Mouse (Mus musculus): ENCODE measurements around the gene Hs2st1. TPM values are rescaled to one million over a fixed set of nuclear protein-coding genes. Genes with fewer than 3 reads are reported as not detected.

Gene Hs2st1
- polyA plus RNA-seq, 1 experiment from 2014 or later: 12.1 TPM

- 92% methylated on average over 10 of the region's 10 CpGs for WGBS
These were observed 137.8 kb downstream of the Hs2st1 start for GRCm38 (mm10) chr3:144432143-144432577.

GRCm38 (mm10) chr3:144428514-144429431 lies 141.2 kb downstream of the Hs2st1 start:
- Histone ChIP-seq H3K27me3 (replicated peaks; ENCODE audit: control insufficient read depth, insufficient read depth, low read length) (no peaks in the 10 kb centered on the region), H3K4me2 (ENCODE audit: low read length) (no peak overlapping the region), H3K27ac (ENCODE audit: low read depth, low read length) (peak overlapping the region; percentile 20; the same call in 1 of the 2 replicates), H3K9me3 (ENCODE audit: control insufficient read depth, low read length) (no peaks in the 10 kb centered on the region), H3K9ac (ENCODE audit: low read depth, low read length) (no peak overlapping the region), H3K4me3 (ENCODE audit: low read length) (no peak overlapping the region), H3K4me1 (ENCODE audit: control insufficient read depth, insufficient read depth, low read depth, low read length) (no peaks in the 10 kb centered on the region; the same call in 1 of the 2 replicates), H3K36me3 (ENCODE audit: control insufficient read depth, insufficient read depth, low read length) (no peaks in the 10 kb centered on the region)
- WGBS: 56% methylated on average over 8 of the region's 8 CpGs
- ATAC-seq: peak; percentile 53

More at GRCm38 (mm10) chr3:144432143-144432577, 137.8 kb downstream of the Hs2st1 start:
- Histone ChIP-seq H3K4me3 (ENCODE audit: low read length) (no peak overlapping the region), H3K36me3 (ENCODE audit: control insufficient read depth, insufficient read depth, low read length) (no peaks in the 10 kb centered on the region), H3K27me3 (replicated peaks; ENCODE audit: control insufficient read depth, insufficient read depth, low read length) (no peaks in the 10 kb centered on the region), H3K9me3 (ENCODE audit: control insufficient read depth, low read length) (no peaks in the 10 kb centered on the region), H3K4me2 (ENCODE audit: low read length) (no peak overlapping the region), H3K27ac (ENCODE audit: low read depth, low read length) (no peak overlapping the region), H3K4me1 (ENCODE audit: control insufficient read depth, insufficient read depth, low read depth, low read length) (no peaks in the 10 kb centered on the region), H3K9ac (ENCODE audit: low read depth, low read length) (no peak overlapping the region)
- ATAC-seq: no peak

- H3K27ac ChIP-seq (ENCODE audit: low read depth, low read length): peak overlapping the region; percentile 9; the same call in 1 of the 2 replicates
- H3K9me3 ChIP-seq (ENCODE audit: control insufficient read depth, low read length): no peaks in the 10 kb centered on the region
- no peak overlapping the region for H3K9ac ChIP-seq (ENCODE audit: low read depth, low read length)
- H3K4me2 ChIP-seq (ENCODE audit: low read length): no peak overlapping the region
- 0 out of 2 replicates have a peak, but pooled peaks have one; percentile 15 for ATAC-seq
- H3K27me3 ChIP-seq (replicated peaks; ENCODE audit: control insufficient read depth, insufficient read depth, low read length): no peaks in the 10 kb centered on the region
- H3K4me3 ChIP-seq (ENCODE audit: low read length): no peak overlapping the region
- no peaks in the 10 kb centered on the region for H3K36me3 ChIP-seq (ENCODE audit: control insufficient read depth, insufficient read depth, low read length)
- 82% methylated on average over 4 of the region's 4 CpGs for WGBS
- peaks cover 7% of the 10 kb centered on the region; the same call in 1 of the 2 replicates for H3K4me1 ChIP-seq (ENCODE audit: control insufficient read depth, insufficient read depth, low read depth, low read length)
These were observed 144.9 kb downstream of the Hs2st1 start for GRCm38 (mm10) chr3:144425041-144425448.

- H3K4me1 ChIP-seq (ENCODE audit: control insufficient read depth, insufficient read depth, low read depth, low read length): peaks cover 7% of the 10 kb centered on the region; the same call in 1 of the 2 replicates
- H3K4me3 ChIP-seq (ENCODE audit: low read length): no peak overlapping the region
- no peak overlapping the region for H3K27ac ChIP-seq (ENCODE audit: low read depth, low read length)
- no peaks in the 10 kb centered on the region; the same call in 1 of the 2 replicates for H3K27me3 ChIP-seq (replicated peaks; ENCODE audit: control insufficient read depth, insufficient read depth, low read length)
- peak; percentile 41 for ATAC-seq
- no peak overlapping the region for H3K4me2 ChIP-seq (ENCODE audit: low read length)
- no peaks in the 10 kb centered on the region for H3K36me3 ChIP-seq (ENCODE audit: control insufficient read depth, insufficient read depth, low read length)
- 38% methylated on average over 7 of the region's 7 CpGs for WGBS
- H3K9ac ChIP-seq (ENCODE audit: low read depth, low read length): no peak overlapping the region
- H3K9me3 ChIP-seq (ENCODE audit: control insufficient read depth, low read length): no peaks in the 10 kb centered on the region
These were observed 148.4 kb downstream of the Hs2st1 start for GRCm38 (mm10) chr3:144421404-144422180.

- Histone ChIP-seq H3K9me3 (ENCODE audit: control insufficient read depth, low read length) (no peaks in the 10 kb centered on the region), H3K9ac (ENCODE audit: low read depth, low read length) (no peak overlapping the region), H3K36me3 (ENCODE audit: control insufficient read depth, insufficient read depth, low read length) (no peaks in the 10 kb centered on the region), H3K27me3 (replicated peaks; ENCODE audit: control insufficient read depth, insufficient read depth, low read length) (no peaks in the 10 kb centered on the region; the same call in 1 of the 2 replicates), H3K27ac (ENCODE audit: low read depth, low read length) (no peak overlapping the region), H3K4me1 (ENCODE audit: control insufficient read depth, insufficient read depth, low read depth, low read length) (peaks cover 12% of the 10 kb centered on the region), H3K4me3 (ENCODE audit: low read length) (no peak overlapping the region), H3K4me2 (ENCODE audit: low read length) (no peak overlapping the region)
- 45% methylated on average over 7 of the region's 7 CpGs for WGBS
- no peak for ATAC-seq
These were observed 156.2 kb downstream of the Hs2st1 start for GRCm38 (mm10) chr3:144413821-144414220.

GRCm38 (mm10) chr3:144412538-144413272 lies 157.3 kb downstream of the Hs2st1 start:
- Histone ChIP-seq H3K27me3 (replicated peaks; ENCODE audit: control insufficient read depth, insufficient read depth, low read length) (no peaks in the 10 kb centered on the region), H3K4me1 (ENCODE audit: control insufficient read depth, insufficient read depth, low read depth, low read length) (peaks cover 12% of the 10 kb centered on the region), H3K4me3 (ENCODE audit: low read length) (0 out of 2 replicates have a peak overlapping the region, but pooled peaks have one; percentile 14), H3K9me3 (ENCODE audit: control insufficient read depth, low read length) (no peaks in the 10 kb centered on the region), H3K27ac (ENCODE audit: low read depth, low read length) (no peak overlapping the region), H3K36me3 (ENCODE audit: control insufficient read depth, insufficient read depth, low read length) (no peaks in the 10 kb centered on the region), H3K9ac (ENCODE audit: low read depth, low read length) (peak overlapping the region; percentile 51; the same call in 1 of the 2 replicates), H3K4me2 (ENCODE audit: low read length) (peak overlapping the region; percentile 44)
- 4% methylated on average over 10 of the region's 10 CpGs for WGBS
- ATAC-seq: peak; percentile 59

GRCm38 (mm10) chr3:144411650-144412278 lies 158.2 kb downstream of the Hs2st1 start:
- H3K4me3 ChIP-seq (ENCODE audit: low read length): no peak overlapping the region
- H3K9ac ChIP-seq (ENCODE audit: low read depth, low read length): no peak overlapping the region
- no peak overlapping the region for H3K27ac ChIP-seq (ENCODE audit: low read depth, low read length)
- no peaks in the 10 kb centered on the region for H3K9me3 ChIP-seq (ENCODE audit: control insufficient read depth, low read length)
- H3K4me1 ChIP-seq (ENCODE audit: control insufficient read depth, insufficient read depth, low read depth, low read length): peaks cover 12% of the 10 kb centered on the region
- ATAC-seq: no peak
- WGBS: 8% methylated on average over 8 of the region's 8 CpGs
- H3K4me2 ChIP-seq (ENCODE audit: low read length): no peak overlapping the region
- no peaks in the 10 kb centered on the region for H3K36me3 ChIP-seq (ENCODE audit: control insufficient read depth, insufficient read depth, low read length)
- no peaks in the 10 kb centered on the region for H3K27me3 ChIP-seq (replicated peaks; ENCODE audit: control insufficient read depth, insufficient read depth, low read length)

GRCm38 (mm10) chr3:144411051-144411542 lies 158.9 kb downstream of the Hs2st1 start:
- H3K4me2 ChIP-seq (ENCODE audit: low read length): no peak overlapping the region
- H3K4me3 ChIP-seq (ENCODE audit: low read length): no peak overlapping the region
- no peaks in the 10 kb centered on the region for H3K27me3 ChIP-seq (replicated peaks; ENCODE audit: control insufficient read depth, insufficient read depth, low read length)
- H3K9me3 ChIP-seq (ENCODE audit: control insufficient read depth, low read length): no peaks in the 10 kb centered on the region
- peak; percentile 40; the same call in 1 of the 2 replicates for ATAC-seq
- no peak overlapping the region for H3K27ac ChIP-seq (ENCODE audit: low read depth, low read length)
- no peaks in the 10 kb centered on the region for H3K36me3 ChIP-seq (ENCODE audit: control insufficient read depth, insufficient read depth, low read length)
- peaks cover 12% of the 10 kb centered on the region for H3K4me1 ChIP-seq (ENCODE audit: control insufficient read depth, insufficient read depth, low read depth, low read length)
- no peak overlapping the region for H3K9ac ChIP-seq (ENCODE audit: low read depth, low read length)
- WGBS: 7% methylated on average over 5 of the region's 5 CpGs
